Mouse (Mus musculus): ENCODE data around the gene F2rl2.

Gene F2rl2

GRCm38 (mm10) chr13:95703376-95703775, 6.7 kb downstream of the F2rl2 start:
- DNase-seq, result no peak

DNA sequence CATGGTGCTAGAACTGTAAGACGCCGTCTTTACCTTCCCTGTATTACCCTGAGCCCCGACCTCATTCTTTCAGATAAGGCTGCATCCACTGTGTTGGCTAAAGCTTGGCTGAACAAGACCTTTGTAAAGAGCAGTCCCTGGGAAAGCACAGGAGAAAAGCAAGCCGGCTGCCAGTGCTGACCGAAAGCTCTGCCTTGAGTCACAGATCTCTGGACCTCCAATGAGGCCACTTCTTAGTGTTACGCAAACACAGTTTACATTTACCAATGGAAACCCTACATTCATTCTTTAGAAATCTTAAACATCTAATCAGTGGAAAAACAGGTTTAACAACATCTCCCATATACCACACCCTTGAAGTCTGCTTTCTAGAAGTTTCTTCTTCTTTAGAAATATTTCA, 8.9 kb downstream of the F2rl2 start:
- DNase-seq, result no peak

DNA sequence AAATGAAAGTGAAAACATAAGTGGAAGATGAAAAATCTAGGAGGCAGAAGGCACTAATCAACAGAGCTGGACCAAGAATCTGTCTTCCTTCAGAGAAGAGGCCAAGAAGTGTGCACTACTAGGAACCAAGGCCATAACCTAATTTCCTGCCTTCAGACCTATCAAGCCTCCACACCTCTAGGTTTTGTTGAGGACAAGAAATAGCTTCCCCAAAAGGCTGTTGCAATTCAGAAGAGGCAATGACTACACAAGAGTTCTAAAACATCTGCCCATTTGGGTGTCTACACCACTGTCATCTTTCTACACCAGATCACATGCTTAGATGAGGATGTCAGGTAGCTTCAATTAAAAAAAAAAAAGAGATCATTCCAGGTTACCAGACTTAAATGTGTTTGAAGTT, 15.4 kb downstream of the F2rl2 start:
- DNase-seq, result no peak

GRCm38 (mm10) chr13:95712570-95713268, 16.1 kb downstream of the F2rl2 start:
- no peak for DNase-seq

- no peak for DNase-seq
Observed at GRCm38 (mm10) chr13:95714271-95714975, 17.8 kb downstream of the F2rl2 start.

GRCm38 (mm10) chr13:95715356-95715755, 18.7 kb downstream of the F2rl2 start:
- no peak for DNase-seq

GRCm38 (mm10) chr13:95719320-95720232, 22.9 kb downstream of the F2rl2 start:
- peak; percentile 74 to 81 for DNase-seq

DNA sequence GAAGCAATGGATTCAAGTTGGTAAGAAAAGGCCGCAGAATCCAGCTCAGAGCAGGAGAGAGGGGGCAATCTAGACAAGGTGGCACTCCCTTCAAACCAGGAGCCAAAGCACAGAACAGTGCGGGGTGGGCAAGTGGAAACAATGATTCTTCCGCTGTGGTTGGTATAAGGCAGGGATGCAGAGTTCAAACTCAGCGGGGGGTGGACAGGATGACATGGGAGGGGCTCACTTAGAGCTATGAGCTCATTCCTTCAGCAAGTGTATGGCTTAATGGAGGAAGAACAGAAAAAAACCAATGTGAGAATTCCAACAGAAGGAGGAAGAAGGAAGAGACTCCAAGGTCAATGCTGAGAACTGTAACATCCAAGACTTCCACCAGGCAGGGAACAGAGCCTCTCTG, 33.8 kb downstream of the F2rl2 start:
- no peak for DNase-seq

- peak; percentile 18 to 33 for DNase-seq
Observed at GRCm38 (mm10) chr13:95739651-95740050, 43.0 kb downstream of the F2rl2 start.

GRCm38 (mm10) chr13:95741813-95742689, 45.4 kb downstream of the F2rl2 start:
- no peak for DNase-seq

- no peak for DNase-seq
Observed at GRCm38 (mm10) chr13:95742881-95743466, 46.3 kb downstream of the F2rl2 start.

GRCm38 (mm10) chr13:95745451-95745850, 48.8 kb downstream of the F2rl2 start:
- DNase-seq, result no peak

DNA sequence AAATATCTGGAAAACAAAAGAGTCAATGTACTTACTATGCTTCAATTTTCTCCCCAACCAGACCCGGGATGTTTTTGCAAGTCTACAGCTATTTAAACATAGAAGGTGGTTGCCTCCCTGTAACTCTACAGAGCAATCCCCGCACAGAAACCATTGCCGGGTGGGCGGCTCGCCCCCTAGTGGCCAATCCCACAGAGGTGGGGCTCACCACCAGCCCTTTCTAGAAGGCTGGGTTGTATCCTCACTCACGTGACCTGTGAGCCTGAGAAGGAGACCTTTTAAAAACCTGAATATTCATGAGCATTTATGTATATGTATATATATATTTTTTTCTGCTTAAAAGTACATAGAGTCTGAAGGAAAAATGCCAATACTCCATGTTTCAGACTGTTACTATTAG, 49.9 kb downstream of the F2rl2 start:
- DNase-seq, result peak; percentile 82 to 83

- DNase-seq, result no peak
Observed at GRCm38 (mm10) chr13:95747101-95747500, 50.4 kb downstream of the F2rl2 start.

GRCm38 (mm10) chr13:95747541-95747940, 50.9 kb downstream of the F2rl2 start:
- no peak for DNase-seq

Data from kidney, postnatal 4 days (tissue).